Mouse (Mus musculus): ENCODE data around the gene Dtx2. TPM values are rescaled to one million over a fixed set of nuclear protein-coding genes. Genes with fewer than 3 reads are reported as not detected.

Gene Dtx2
- polyA plus RNA-seq, 1 experiment = 20.3 TPM

DNA sequence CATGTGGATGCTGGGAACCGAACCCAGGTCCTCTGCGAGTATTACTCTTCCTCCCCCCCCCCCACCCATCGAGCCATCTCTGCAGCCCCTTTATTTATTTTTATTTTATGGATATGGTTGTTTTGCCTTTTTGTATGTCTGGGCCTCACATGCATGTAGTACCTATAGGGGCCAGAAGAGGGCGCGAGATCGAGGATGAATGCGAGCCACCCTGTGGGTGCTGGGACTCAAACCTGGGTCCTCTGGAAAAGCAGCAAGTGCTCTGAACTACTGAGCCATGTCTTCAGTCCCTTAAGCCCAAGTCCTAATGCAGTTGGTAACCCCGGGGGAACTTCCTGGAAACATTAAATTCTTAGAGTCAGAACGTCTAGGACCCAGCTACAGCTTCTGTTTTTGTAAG, 27.7 kb upstream of the Dtx2 start:
- Histone ChIP-seq H3K4me3 (ENCODE audit: insufficient read depth, poor library complexity, severe bottlenecking) (no peak overlapping the region), H3ac (ENCODE audit: control insufficient read depth, insufficient read length, low read depth) (no peak overlapping the region), H3K79me3 (ENCODE audit: low read depth) (no peaks in the 10 kb centered on the region), H3K79me2 (ENCODE audit: control insufficient read depth, insufficient read depth) (peaks cover under 1% of the 10 kb centered on the region), H3K36me3 (ENCODE audit: control insufficient read depth, insufficient read depth) (no peaks in the 10 kb centered on the region), H3K27me3 (ENCODE audit: control insufficient read depth, insufficient read depth, insufficient read length) (no peaks in the 10 kb centered on the region)
- TF ChIP-seq CTCF (IDR thresholded peaks at IDR 0.05; ENCODE audit: control insufficient read depth, insufficient read depth, insufficient read length) = peak; percentile 4
- TF ChIP-seq FOSL1 (IDR thresholded peaks at IDR 0.05; ENCODE audit: insufficient read depth, low read length, poor library complexity, severe bottlenecking) = no peak

DNA sequence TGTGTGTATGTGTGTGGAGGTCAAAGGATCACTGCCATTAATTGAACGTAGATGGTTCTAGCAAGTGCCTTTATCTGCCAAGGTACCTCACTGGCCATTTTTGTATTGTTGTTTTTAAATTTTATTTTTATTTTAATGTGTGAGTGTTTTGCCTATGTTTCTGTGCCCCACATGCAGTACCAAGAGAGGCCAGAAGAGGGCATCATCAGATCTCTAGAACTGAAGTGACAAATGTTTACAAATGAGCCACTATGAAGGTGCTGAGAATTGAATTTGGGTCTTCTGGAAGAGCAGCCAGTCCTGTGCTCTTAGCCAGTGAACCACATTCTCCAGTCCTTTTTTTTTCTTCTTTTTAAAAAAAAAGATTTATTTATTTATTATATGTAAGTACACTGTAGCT, 25.8 kb upstream of the Dtx2 start:
- TF ChIP-seq USF1 (IDR thresholded peaks at IDR 0.05; ENCODE audit: low read depth) (no peak), CTCF (IDR thresholded peaks at IDR 0.05; ENCODE audit: control insufficient read depth, insufficient read depth, insufficient read length) (peak; percentile 14), MYOG (IDR thresholded peaks at IDR 0.05; ENCODE audit: control insufficient read depth, extremely low read depth, insufficient read length) (no peak), MYOD1 (IDR thresholded peaks at IDR 0.05; ENCODE audit: control insufficient read depth, insufficient read length, low read depth) (no peak), FOSL1 (IDR thresholded peaks at IDR 0.05; ENCODE audit: insufficient read depth, low read length, poor library complexity, severe bottlenecking) (no peak), CEBPB (IDR thresholded peaks at IDR 0.05; ENCODE audit: low read depth) (no peak), MAX (IDR thresholded peaks at IDR 0.05) (no peak)
- no peaks in the 10 kb centered on the region for H3K79me2 ChIP-seq (ENCODE audit: control insufficient read depth, insufficient read depth)
- no peak overlapping the region for H3K4me3 ChIP-seq (ENCODE audit: insufficient read depth, poor library complexity, severe bottlenecking)

DNA sequence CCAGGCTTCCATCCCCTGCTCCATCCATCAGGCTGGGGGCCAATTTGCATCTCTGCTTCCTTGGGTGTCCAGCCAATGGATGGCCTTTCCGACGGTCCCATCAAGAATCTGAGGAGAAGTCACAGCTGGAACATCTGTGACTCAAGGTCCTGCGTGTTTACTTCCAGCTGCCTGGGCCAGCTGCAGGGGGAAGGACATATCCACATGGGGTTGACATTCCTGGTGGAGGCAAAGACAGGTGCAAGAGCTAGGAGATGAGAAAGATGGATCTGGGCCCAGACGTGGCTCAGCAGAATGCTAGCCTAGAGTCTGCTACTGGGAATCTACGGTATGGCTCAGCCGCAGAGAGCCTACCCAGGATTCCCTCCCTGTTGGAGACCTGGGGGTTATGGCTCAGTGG, 24.4 kb upstream of the Dtx2 start:
- no peaks in the 10 kb centered on the region for H3K79me2 ChIP-seq (ENCODE audit: control insufficient read depth, insufficient read depth)
- no peaks in the 10 kb centered on the region for H3K27me3 ChIP-seq (ENCODE audit: control insufficient read depth, insufficient read depth, insufficient read length)
- H3K4me3 ChIP-seq (ENCODE audit: insufficient read depth, poor library complexity, severe bottlenecking) = no peak overlapping the region
- TF ChIP-seq MYOD1 (IDR thresholded peaks at IDR 0.05; ENCODE audit: control insufficient read depth, insufficient read length, low read depth) (peak; percentile 88), USF1 (IDR thresholded peaks at IDR 0.05; ENCODE audit: low read depth) (no peak)
- H3K79me3 ChIP-seq (ENCODE audit: low read depth) = no peaks in the 10 kb centered on the region
- H3ac ChIP-seq (ENCODE audit: control insufficient read depth, insufficient read length, low read depth) = no peak overlapping the region
- H3K36me3 ChIP-seq (ENCODE audit: control insufficient read depth, insufficient read depth) = no peaks in the 10 kb centered on the region

More for the DNA sequence above, 25.8 kb upstream of the Dtx2 start:
- no peaks in the 10 kb centered on the region for H3K27me3 ChIP-seq (ENCODE audit: control insufficient read depth, insufficient read depth, insufficient read length)
- H3K79me3 ChIP-seq (ENCODE audit: low read depth) = no peaks in the 10 kb centered on the region
- H3K36me3 ChIP-seq (ENCODE audit: control insufficient read depth, insufficient read depth) = no peaks in the 10 kb centered on the region
- no peak overlapping the region for H3ac ChIP-seq (ENCODE audit: control insufficient read depth, insufficient read length, low read depth)

DNA sequence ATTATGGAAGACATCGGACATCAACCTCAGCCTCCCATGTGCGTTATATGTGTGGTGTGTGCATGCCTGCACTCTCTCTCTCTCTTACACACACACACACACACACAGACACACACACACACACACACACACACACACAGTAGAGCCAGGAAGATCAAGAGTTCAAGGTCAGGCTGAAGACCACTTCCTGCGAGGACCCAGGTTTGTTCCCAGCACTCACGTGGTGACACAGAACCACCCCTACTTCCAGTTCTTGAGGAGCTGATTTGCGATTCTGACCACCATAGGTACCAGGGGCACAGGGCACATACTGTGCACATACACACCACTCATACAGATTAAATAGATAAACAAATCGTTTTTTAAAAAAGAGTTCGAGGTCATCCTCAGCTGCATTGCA, 22.7 kb upstream of the Dtx2 start:
- Histone ChIP-seq H3K79me3 (ENCODE audit: low read depth) (no peaks in the 10 kb centered on the region), H3K27me3 (ENCODE audit: control insufficient read depth, insufficient read depth, insufficient read length) (no peaks in the 10 kb centered on the region), H3ac (ENCODE audit: control insufficient read depth, insufficient read length, low read depth) (no peak overlapping the region), H3K79me2 (ENCODE audit: control insufficient read depth, insufficient read depth) (no peaks in the 10 kb centered on the region), H3K36me3 (ENCODE audit: control insufficient read depth, insufficient read depth) (no peaks in the 10 kb centered on the region), H3K4me3 (ENCODE audit: insufficient read depth, poor library complexity, severe bottlenecking) (no peak overlapping the region)
- no peak for TF ChIP-seq MYOD1 (IDR thresholded peaks at IDR 0.05; ENCODE audit: control insufficient read depth, insufficient read length, low read depth)
- TF ChIP-seq USF1 (IDR thresholded peaks at IDR 0.05; ENCODE audit: low read depth) = no peak

DNA sequence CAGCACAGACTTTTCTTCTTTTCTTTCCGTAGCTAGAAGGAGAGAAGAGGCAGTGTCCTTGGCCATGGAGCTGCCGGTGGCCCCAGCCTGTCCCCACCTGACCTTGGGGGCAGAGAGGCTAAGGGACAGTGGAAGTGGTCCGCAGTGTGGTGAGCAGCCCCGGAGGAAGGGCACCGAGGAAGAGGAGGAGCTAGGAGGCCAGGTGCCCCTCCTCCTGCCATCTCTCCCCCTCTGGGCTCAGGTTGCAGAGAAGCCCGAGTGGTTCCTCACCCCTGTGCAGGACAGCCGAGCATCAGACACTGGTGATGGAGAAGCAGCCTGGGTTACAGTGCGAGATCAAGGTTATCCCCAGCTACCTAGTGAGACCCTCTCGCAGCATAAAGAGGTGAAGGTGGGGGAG, 20.2 kb upstream of the Dtx2 start, which contains the start of gene Ssc4d:
TSS of gene Ssc4d (minus strand) at position 167 of the 400 bp plus-strand sequence.
- Histone ChIP-seq H3K4me3 (ENCODE audit: insufficient read depth, poor library complexity, severe bottlenecking) (no peak within 1 kb of the TSS), H3K36me3 (ENCODE audit: control insufficient read depth, insufficient read depth) (no peaks in the 10 kb centered on the region), H3K79me2 (ENCODE audit: control insufficient read depth, insufficient read depth) (no peaks in the 10 kb centered on the region), H3K27me3 (ENCODE audit: control insufficient read depth, insufficient read depth, insufficient read length) (no peaks in the 10 kb centered on the region), H3K79me3 (ENCODE audit: low read depth) (no peaks in the 10 kb centered on the region), H3ac (ENCODE audit: control insufficient read depth, insufficient read length, low read depth) (no peak within 1 kb of the TSS)
- TF ChIP-seq USF1 (IDR thresholded peaks at IDR 0.05; ENCODE audit: low read depth) (no peak), CEBPB (IDR thresholded peaks at IDR 0.05; ENCODE audit: low read depth) (no peak), MAX (IDR thresholded peaks at IDR 0.05) (no peak), MYOD1 (IDR thresholded peaks at IDR 0.05; ENCODE audit: control insufficient read depth, insufficient read length, low read depth) (no peak), FOSL1 (IDR thresholded peaks at IDR 0.05; ENCODE audit: insufficient read depth, low read length, poor library complexity, severe bottlenecking) (no peak), CTCF (IDR thresholded peaks at IDR 0.05; ENCODE audit: control insufficient read depth, insufficient read depth, insufficient read length) (no peak), MYOG (IDR thresholded peaks at IDR 0.05; ENCODE audit: control insufficient read depth, extremely low read depth, insufficient read length) (no peak)

DNA sequence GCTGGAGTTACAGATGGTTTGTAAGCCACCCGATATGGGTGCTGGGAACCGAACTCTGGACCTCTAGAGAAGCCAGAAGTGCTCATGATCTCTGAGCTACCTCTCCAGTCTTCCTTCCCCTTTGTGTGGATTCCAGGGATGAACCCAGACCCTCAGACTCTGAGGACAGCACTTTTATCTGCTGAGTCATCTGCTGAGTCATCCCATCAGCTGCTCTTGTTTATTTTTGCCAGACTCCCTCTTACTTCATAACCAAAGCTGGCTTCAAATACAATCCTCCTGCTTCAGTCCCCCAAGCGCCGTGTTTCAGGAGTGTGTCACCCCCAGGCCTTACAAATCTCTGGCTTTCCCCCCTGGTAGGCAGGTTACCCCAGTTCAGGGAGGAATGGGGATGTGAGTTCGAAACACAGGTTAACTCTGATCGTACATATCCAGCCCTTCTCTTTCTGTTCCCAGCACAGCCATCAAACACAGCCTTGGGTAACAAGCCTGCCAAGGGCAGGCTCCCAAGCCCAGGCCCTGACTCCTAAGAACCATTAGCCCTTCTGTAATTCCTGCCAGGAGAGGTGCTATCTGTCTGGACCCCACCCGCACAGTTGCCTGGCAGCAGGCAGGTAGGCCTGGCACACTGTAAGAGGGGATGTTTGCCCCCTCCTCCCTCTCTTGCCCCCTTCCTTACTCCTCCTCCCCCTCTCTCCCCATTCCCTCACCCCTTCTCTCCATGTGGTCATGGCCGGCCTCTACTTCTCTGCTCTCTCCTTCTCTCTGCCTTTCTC, 18.5 kb upstream of the Dtx2 start:
- H3ac ChIP-seq (ENCODE audit: control insufficient read depth, insufficient read length, low read depth) = no peak overlapping the region
- no peaks in the 10 kb centered on the region for H3K79me3 ChIP-seq (ENCODE audit: low read depth)
- H3K27me3 ChIP-seq (ENCODE audit: control insufficient read depth, insufficient read depth, insufficient read length) = no peaks in the 10 kb centered on the region
- no peaks in the 10 kb centered on the region for H3K36me3 ChIP-seq (ENCODE audit: control insufficient read depth, insufficient read depth)
- no peak overlapping the region for H3K4me3 ChIP-seq (ENCODE audit: insufficient read depth, poor library complexity, severe bottlenecking)
- TF ChIP-seq CTCF (IDR thresholded peaks at IDR 0.05; ENCODE audit: control insufficient read depth, insufficient read depth, insufficient read length) = no peak
- no peak for TF ChIP-seq FOSL1 (IDR thresholded peaks at IDR 0.05; ENCODE audit: insufficient read depth, low read length, poor library complexity, severe bottlenecking)
- no peak for TF ChIP-seq MAX (IDR thresholded peaks at IDR 0.05)
- TF ChIP-seq USF1 (IDR thresholded peaks at IDR 0.05; ENCODE audit: low read depth) = no peak
- no peak for TF ChIP-seq CEBPB (IDR thresholded peaks at IDR 0.05; ENCODE audit: low read depth)
- no peak for TF ChIP-seq MYOG (IDR thresholded peaks at IDR 0.05; ENCODE audit: control insufficient read depth, extremely low read depth, insufficient read length)
- no peak for TF ChIP-seq MYOD1 (IDR thresholded peaks at IDR 0.05; ENCODE audit: control insufficient read depth, insufficient read length, low read depth)
- no peaks in the 10 kb centered on the region for H3K79me2 ChIP-seq (ENCODE audit: control insufficient read depth, insufficient read depth)
